Mouse (Mus musculus) stomach, embryonic 14.5 days (tissue): Measurements from ENCODE around the gene Rnase12. TPM values are rescaled to one million over a fixed set of nuclear protein-coding genes. Genes with fewer than 3 reads are reported as not detected.
A peak's percentile ranks its signal among the peaks of the same experiment; 100 is the strongest.
"Not testable (repeated sequence)": the region's sequence is repeated elsewhere in the genome, so short reads cannot be mapped to it uniquely, and the experiment has no call there.

Source experiments
- ATAC-seq: fragments of 200-750 bp; cut with Nextera tagmentation; 2 replicates; pipeline ENCODE4 v1.8.0; 2017; ENCODE audit warnings: low read depth, moderate TSS enrichment; ENCODE audit not compliant: insufficient number of reproducible peaks, insufficient read depth, low FRiP score
- H3K27ac ChIP-seq: fragments of 300-500 bp; sonication (generic); 2 replicates; pipeline ENCODE4 v1.5.1; 2014; ENCODE audit warnings: mild to moderate bottlenecking, low read length, moderate library complexity, mixed read lengths
- H3K27me3 ChIP-seq: fragments of 300-500 bp; sonication (generic); 2 replicates; pipeline ENCODE4 v1.6.1; 2014; ENCODE audit warnings: low read length, control low read depth, mixed read lengths; ENCODE audit not compliant: control insufficient read depth, insufficient read depth
- H3K36me3 ChIP-seq: fragments of 300-500 bp; sonication (generic); 2 replicates; pipeline ENCODE4 v1.6.1; 2014; ENCODE audit warnings: mild to moderate bottlenecking, control low read depth, low read length, moderate library complexity, mixed read lengths; ENCODE audit not compliant: control insufficient read depth, insufficient read depth
- H3K4me1 ChIP-seq: fragments of 300-500 bp; sonication (generic); 2 replicates; pipeline ENCODE4 v1.6.1; 2014; ENCODE audit warnings: low read length, control low read depth, mixed read lengths; ENCODE audit not compliant: control insufficient read depth, insufficient read depth
- H3K4me2 ChIP-seq: fragments of 300-500 bp; sonication (generic); replicated peaks from 2 replicates; pipeline ENCODE4 v1.6.1; 2014; ENCODE audit warnings: low read depth, low read length, control low read depth
- H3K4me3 ChIP-seq: fragments of 300-500 bp; sonication (generic); 2 replicates; pipeline ENCODE4 v1.5.1; 2014; ENCODE audit warnings: low read depth, low read length, control low read depth
- H3K9ac ChIP-seq: fragments of 300-500 bp; sonication (generic); replicated peaks from 2 replicates; pipeline ENCODE4 v1.6.1; 2014; ENCODE audit warnings: low read depth, mild to moderate bottlenecking, control low read depth, low read length, moderate library complexity, mixed read lengths
- H3K9me3 ChIP-seq: fragments of 300-500 bp; sonication (generic); 2 replicates; pipeline ENCODE4 v1.6.1; 2016; ENCODE audit warnings: low read depth, low read length, control low read depth; ENCODE audit not compliant: control insufficient read depth
- WGBS: fragments of 180-500 bp; shearing (Covaris S2); extraction: QIAGEN DNeasy Blood & Tissue Kit; methylation state at CpG from one replicate; pipeline ENCODE4 v1.1.7; 2014; 5-methylcytosine and 5-hydroxymethylcytosine counted together
- polyA plus RNA-seq: library from polyadenylated mRNA; unstranded; fragments of >200 nt; fragmentation: Nextera tagmentation; extraction: Ambion mirVana; gene quantifications from 2 replicates; pipeline ENCODE4 v1.2.1, GENCODE M21; 2014

Gene Rnase12
- polyA plus RNA-seq, 1 experiment from 2014 or later: 0.80 TPM

DNA sequence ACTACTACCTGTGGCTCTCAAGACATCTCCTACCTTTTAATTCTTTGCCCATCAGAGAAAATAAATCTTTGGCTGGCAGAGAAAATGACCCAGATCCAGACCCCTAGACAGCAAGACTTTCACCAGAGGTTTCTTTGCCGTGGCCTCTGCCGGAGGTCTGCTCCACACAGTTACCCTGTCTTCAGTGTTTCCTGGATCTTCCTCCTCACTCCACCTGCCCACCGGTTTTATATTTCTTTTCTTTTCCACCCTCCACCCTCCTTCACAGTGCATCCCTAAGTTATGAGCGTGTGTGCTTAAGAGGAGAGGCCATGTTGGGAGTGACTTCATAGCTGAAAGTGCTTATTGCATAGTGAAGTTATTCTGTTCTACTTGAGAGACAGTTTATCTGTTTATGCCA is 34.0 kb downstream of the Rnase12 start:
- no peak overlapping the region for H3K4me2 ChIP-seq
- H3K27me3 ChIP-seq: no peaks in the 10 kb centered on the region
- H3K4me1 ChIP-seq: no peaks in the 10 kb centered on the region
- no peaks in the 10 kb centered on the region for H3K9me3 ChIP-seq
- no peak overlapping the region for H3K27ac ChIP-seq
- H3K9ac ChIP-seq: no peak overlapping the region
- no peak for ATAC-seq
- H3K36me3 ChIP-seq: no peaks in the 10 kb centered on the region
- WGBS: 73% methylated on average over 4 of the region's 4 CpGs
- H3K4me3 ChIP-seq: no peak overlapping the region

DNA sequence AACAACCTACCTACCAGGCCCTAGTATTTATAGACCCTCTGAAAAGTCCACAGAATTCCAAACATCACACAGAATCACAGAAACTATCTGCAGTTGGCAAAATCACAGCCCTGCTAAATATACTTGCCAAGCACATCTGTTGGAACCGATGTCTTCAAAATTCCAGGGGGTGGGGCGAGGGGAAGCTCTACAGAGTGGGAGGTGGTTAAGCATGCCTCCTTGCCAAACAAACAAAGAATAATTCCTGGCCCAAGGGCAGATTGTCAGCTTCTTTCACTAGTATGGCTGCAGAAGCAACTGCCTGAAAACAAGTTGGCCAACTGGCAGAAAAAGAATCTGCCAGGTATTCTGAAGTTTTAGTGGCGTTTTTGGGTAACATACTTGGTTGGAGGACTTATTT is 40.2 kb downstream of the Rnase12 start:
- no peaks in the 10 kb centered on the region for H3K27me3 ChIP-seq

DNA sequence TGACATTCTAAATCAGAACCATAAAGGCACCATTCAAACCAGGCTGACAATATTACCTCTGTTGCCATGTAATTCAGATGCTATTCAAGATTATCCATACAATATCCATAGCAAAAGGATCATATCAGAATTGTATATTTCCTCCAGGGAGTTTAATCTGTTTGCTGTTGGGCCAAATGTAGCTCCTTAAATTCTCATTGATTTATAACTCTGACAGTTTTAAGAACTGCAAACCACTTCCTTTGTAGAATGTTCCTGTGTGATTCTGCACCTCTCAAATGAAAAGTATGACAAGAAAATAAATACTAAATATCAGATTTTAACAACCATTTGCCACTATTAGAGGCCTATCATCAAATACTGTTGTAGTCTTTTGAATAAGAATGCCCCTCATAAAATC is 41.7 kb downstream of the Rnase12 start:
- no peak overlapping the region for H3K4me3 ChIP-seq
- no peak overlapping the region for H3K4me2 ChIP-seq
- no peak overlapping the region for H3K27ac ChIP-seq
- H3K9me3 ChIP-seq: no peaks in the 10 kb centered on the region
- H3K36me3 ChIP-seq: no peaks in the 10 kb centered on the region
- no peaks in the 10 kb centered on the region for H3K4me1 ChIP-seq
- no peaks in the 10 kb centered on the region for H3K27me3 ChIP-seq
- H3K9ac ChIP-seq: no peak overlapping the region
- no peak for ATAC-seq

More for the DNA sequence above, 40.2 kb downstream of the Rnase12 start:
- H3K4me2 ChIP-seq: no peak overlapping the region
- no peak overlapping the region for H3K4me3 ChIP-seq
- no peak overlapping the region for H3K9ac ChIP-seq
- ATAC-seq: no peak
- WGBS: 65% methylated on average over 3 of the region's 3 CpGs
- H3K4me1 ChIP-seq: no peaks in the 10 kb centered on the region
- no peaks in the 10 kb centered on the region for H3K9me3 ChIP-seq
- no peak overlapping the region for H3K27ac ChIP-seq
- H3K36me3 ChIP-seq: no peaks in the 10 kb centered on the region

DNA sequence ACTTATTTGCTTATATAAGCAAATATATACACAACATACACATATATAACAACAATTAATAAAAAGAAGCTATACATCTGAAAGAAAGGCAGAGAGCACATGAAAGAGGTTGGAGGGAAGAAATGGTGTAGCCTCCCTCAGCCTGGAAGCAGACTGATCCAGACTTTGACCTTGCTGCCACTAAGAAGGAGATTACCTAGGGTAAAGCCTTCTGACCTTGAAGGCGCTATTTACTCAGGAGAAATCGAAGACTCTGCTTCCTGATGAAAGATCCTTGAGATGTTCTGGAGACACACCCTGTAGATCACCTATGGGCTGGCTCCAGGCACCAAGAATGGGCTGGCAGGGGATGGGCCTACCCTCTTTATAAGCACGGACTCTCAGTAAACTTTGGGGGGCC is 42.7 kb downstream of the Rnase12 start:
- H3K4me1 ChIP-seq, H3K9me3 ChIP-seq, H3K27ac ChIP-seq, ATAC-seq, H3K4me2 ChIP-seq, H3K27me3 ChIP-seq, H3K4me3 ChIP-seq, H3K36me3 ChIP-seq, H3K9ac ChIP-seq: not testable (repeated sequence)
- 80% methylated on average over 3 of the region's 3 CpGs for WGBS

DNA sequence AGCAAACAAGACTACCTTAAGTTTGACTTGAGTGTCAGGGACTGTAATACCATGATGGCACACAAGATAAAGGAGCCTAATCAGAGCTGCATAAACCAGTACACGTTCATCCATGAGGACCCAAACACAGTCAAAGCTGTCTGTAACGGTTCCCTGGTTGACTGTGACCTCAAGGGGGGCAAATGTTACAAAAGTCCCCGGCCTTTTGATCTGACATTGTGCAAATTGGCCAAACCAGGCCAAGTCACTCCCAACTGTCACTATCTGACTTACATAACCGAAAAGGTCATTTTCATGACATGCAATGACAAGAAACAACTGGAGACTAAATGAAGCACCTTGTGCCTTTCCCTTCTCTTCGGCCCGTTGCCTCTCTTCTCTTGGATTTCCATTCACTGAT is 47.9 kb downstream of the Rnase12 start:
- 82% methylated on average over 6 of the region's 6 CpGs for WGBS
- no peaks in the 10 kb centered on the region for H3K4me1 ChIP-seq
- H3K36me3 ChIP-seq: no peaks in the 10 kb centered on the region
- no peaks in the 10 kb centered on the region for H3K27me3 ChIP-seq
- ATAC-seq: no peak
- no peak overlapping the region for H3K4me2 ChIP-seq
- peak overlapping the region; percentile 77; the same call in 1 of the 2 replicates for H3K27ac ChIP-seq
- H3K9ac ChIP-seq: no peak overlapping the region
- H3K4me3 ChIP-seq: no peak overlapping the region
- no peaks in the 10 kb centered on the region for H3K9me3 ChIP-seq

DNA sequence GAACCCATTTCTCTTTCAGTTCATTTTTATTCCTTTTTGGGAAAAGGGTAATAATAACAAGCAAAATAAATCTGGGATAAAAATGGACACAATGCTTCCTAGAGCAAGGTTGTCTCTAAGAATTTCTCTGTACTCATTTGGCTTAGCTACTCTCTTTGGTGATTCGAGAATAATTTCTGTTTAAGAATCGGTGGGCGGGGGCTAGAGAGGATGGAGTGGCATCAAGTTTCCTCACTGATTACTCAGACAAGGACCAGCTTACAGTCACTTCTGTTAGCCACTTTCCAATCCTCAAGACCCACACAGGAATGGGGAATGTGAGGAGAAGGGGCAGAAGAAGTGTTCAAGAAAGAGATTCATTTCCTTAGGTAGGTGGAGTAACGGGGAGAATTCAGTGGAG is 48.7 kb downstream of the Rnase12 start:
- Histone ChIP-seq H3K4me1 (no peaks in the 10 kb centered on the region), H3K36me3 (no peaks in the 10 kb centered on the region), H3K9ac (no peak overlapping the region), H3K9me3 (no peaks in the 10 kb centered on the region), H3K27ac (peak overlapping the region; percentile 77; the same call in 1 of the 2 replicates), H3K4me3 (no peak overlapping the region), H3K27me3 (no peaks in the 10 kb centered on the region), H3K4me2 (no peak overlapping the region)
- 74% methylated on average over 4 of the region's 4 CpGs for WGBS
- ATAC-seq: no peak

DNA sequence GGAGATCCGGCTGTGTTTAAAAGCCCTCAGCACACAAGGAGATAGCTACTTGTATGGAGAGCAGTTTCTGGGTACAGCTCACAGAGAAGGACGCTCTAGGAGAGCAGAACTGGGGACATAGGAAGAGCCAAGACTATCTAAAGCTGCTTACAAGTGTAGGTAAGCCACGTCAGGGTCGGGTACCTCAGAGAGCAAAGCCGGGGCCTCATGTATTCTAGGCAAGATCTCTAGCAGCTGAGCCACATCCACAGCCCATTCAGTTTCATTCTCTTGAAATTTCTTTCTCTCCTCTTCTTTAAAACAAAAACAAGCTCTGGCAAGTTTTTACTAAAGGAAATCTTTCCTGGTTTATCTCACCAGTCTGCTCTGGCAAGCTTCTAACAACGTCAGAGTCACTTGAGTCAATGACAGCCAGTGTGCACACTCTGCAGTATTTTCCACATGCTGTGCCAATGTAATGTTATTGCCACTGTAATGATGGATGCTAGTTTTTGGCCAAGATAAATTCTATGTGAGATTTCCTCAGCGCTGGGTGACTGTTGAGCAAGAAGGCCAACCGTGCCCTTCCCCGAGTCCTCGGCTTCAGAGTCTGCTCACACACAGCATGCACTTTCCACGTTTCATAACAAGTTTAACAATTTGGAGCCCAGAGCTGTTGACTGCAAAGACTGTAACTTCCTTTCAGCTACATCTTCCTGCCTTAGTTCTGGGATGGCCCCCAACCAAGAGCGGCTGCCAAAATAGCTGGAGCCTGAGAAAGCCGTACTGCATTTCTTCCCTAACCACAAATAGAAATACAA is 49.3 kb downstream of the Rnase12 start:
- no peak overlapping the region for H3K4me3 ChIP-seq
- H3K9ac ChIP-seq: no peak overlapping the region
- no peaks in the 10 kb centered on the region for H3K4me1 ChIP-seq
- peak overlapping the region; percentile 77 for H3K27ac ChIP-seq
- no peaks in the 10 kb centered on the region for H3K9me3 ChIP-seq
- peak; percentile 80; the same call in 1 of the 2 replicates for ATAC-seq
- no peak overlapping the region for H3K4me2 ChIP-seq
- no peaks in the 10 kb centered on the region for H3K27me3 ChIP-seq
- H3K36me3 ChIP-seq: no peaks in the 10 kb centered on the region
- 48% methylated on average over 13 of the region's 13 CpGs for WGBS

DNA sequence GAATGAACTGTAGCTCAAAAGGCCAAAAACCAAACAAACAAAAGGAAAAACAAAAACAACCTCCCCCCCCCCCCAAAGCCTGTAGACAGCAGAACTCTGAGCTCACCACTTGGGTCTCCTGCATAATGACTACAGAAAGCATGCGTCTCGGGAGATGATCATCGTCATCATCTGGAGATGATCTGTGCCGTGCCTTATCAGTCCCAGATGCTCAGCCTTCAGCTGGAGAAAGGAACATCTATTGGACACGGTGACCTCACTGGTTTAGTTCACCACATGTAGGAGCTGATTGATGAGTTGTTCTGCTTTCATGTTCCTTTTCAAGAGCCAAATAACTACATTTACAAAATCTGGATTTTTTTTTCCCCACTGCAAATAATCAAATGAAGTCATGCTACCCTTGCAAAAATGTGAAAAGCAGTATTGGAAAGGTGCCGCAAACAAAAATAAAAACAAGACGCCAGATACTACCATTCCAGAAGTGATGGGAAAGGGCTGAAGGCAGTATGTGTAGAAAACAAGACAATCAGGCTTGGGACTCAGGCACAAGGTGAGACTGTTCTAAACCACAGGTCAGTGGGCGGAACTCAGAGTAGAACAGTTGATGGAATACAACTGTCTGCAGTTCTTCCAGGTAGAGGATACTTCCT is 50.2 kb downstream of the Rnase12 start, which contains the start of gene Rnase10:
Gene Rnase10 (plus strand): TSS at position 600 of the 650 bp plus-strand sequence.
- no peaks in the 10 kb centered on the region for H3K36me3 ChIP-seq
- H3K27ac ChIP-seq: peak within 1 kb of the TSS; percentile 77
- no peaks in the 10 kb centered on the region for H3K9me3 ChIP-seq
- H3K4me3 ChIP-seq: no peak within 1 kb of the TSS
- H3K4me1 ChIP-seq: no peaks in the 10 kb centered on the region
- no peak within 1 kb of the TSS for H3K9ac ChIP-seq
- no peaks in the 10 kb centered on the region for H3K27me3 ChIP-seq
- ATAC-seq: no peak
- no peak within 1 kb of the TSS for H3K4me2 ChIP-seq
- 82% methylated on average over 8 of the region's 8 CpGs for WGBS
